Mouse (Mus musculus) stomach, postnatal 0 days (tissue): ENCODE data around the gene Six4. TPM values are rescaled to one million over a fixed set of nuclear protein-coding genes. Genes with fewer than 3 reads are reported as not detected.
"Not testable (repeated sequence)": the region's sequence is repeated elsewhere in the genome, so short reads cannot be mapped to it uniquely, and the experiment has no call there.

Experiments used
- ATAC-seq: fragments of 200-750 bp; cut with Nextera tagmentation; 2 replicates; pipeline ENCODE4 v1.8.0; 2017; ENCODE audit not compliant: low FRiP score, low TSS enrichment
- DNase-seq: peaks from one replicate; pipeline ENCODE4 v3.0.0-alpha.2; 2016; ENCODE audit warnings: low spot score
- H3K27ac ChIP-seq: fragments of 300-500 bp; sonication (generic); replicated peaks from 2 replicates; pipeline ENCODE4 v1.5.1; 2014; ENCODE audit warnings: mild to moderate bottlenecking, control low read depth
- H3K27me3 ChIP-seq: fragments of 300-500 bp; sonication (generic); 2 replicates; pipeline ENCODE4 v1.6.1; 2014; ENCODE audit warnings: low read length; ENCODE audit not compliant: control insufficient read depth, insufficient read depth
- H3K36me3 ChIP-seq: fragments of 300-500 bp; sonication (generic); 2 replicates; pipeline ENCODE4 v1.6.1; 2014; ENCODE audit warnings: low read length, mixed read lengths; ENCODE audit not compliant: control insufficient read depth, insufficient read depth
- H3K4me1 ChIP-seq: fragments of 300-500 bp; sonication (generic); replicated peaks from 2 replicates; pipeline ENCODE4 v1.6.1; 2014; ENCODE audit warnings: antibody characterized with exemption; ENCODE audit not compliant: control insufficient read depth, insufficient read depth
- H3K4me2 ChIP-seq: fragments of 300-500 bp; sonication (generic); replicated peaks from 2 replicates; pipeline ENCODE4 v1.6.1; 2014; ENCODE audit warnings: low read depth, mild to moderate bottlenecking, control low read depth, moderate library complexity
- H3K4me3 ChIP-seq: fragments of 300-500 bp; sonication (generic); 2 replicates; pipeline ENCODE4 v1.5.1; 2014; ENCODE audit warnings: low read depth, low read length, control low read depth
- H3K9ac ChIP-seq: fragments of 300-500 bp; sonication (generic); 2 replicates; pipeline ENCODE4 v1.6.1; 2014; ENCODE audit warnings: mild to moderate bottlenecking, low read length, control low read depth, mixed read lengths
- H3K9me3 ChIP-seq: fragments of 300-500 bp; sonication (generic); 2 replicates; pipeline ENCODE4 v1.6.1; 2016; ENCODE audit warnings: low read length; ENCODE audit not compliant: control insufficient read depth
- CTCF ChIP-seq: IDR thresholded peaks from 2 replicates; pipeline ENCODE4 v1.5.1; 2016; ENCODE audit warnings: antibody characterized with exemption, low read depth, mild to moderate bottlenecking, moderate library complexity
- EP300 ChIP-seq: optimal IDR thresholded peaks from 2 replicates; pipeline ENCODE3; 2016; ENCODE audit warnings: antibody characterized with exemption
- whole genome bisulfite sequencing: fragments of 180-500 bp; shearing (Covaris S2); extraction: QIAGEN DNeasy Blood & Tissue Kit; methylation state at CpG from one replicate; pipeline ENCODE4 v1.1.7; 2014; 5-methylcytosine and 5-hydroxymethylcytosine counted together
- polyA plus RNA-seq: library from polyadenylated mRNA; unstranded; fragments of >200 nt; fragmentation: Nextera tagmentation; extraction: Ambion mirVana; gene quantifications from 2 replicates; pipeline ENCODE4 v1.2.1, GENCODE M21; 2015

Six4 gene
- polyA plus RNA-seq, 1 experiment from 2014 or later = 0.13 TPM

DNA sequence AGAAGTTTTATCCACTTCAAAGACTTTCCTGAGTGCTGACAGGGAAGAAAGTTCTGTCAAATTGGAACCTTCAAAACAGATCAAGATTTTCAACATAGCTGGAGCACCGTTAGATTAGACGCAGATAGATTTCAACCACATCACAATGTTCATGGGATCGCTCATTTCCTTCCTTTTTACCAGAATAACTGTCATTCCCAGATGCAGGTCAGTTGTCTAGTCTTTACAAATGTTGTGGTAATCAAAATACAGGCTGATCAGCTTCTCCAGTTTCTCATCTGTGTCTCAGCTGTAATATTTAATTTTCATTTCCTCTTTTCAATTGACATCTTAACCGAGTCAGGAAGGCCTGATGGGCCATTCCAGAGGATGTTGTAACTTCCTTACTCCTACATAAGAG lies 29.5 kb downstream of the Six4 start:
- no peak overlapping the region for H3K9ac ChIP-seq
- ATAC-seq (no peak), DNase-seq (no peak)
- no peaks in the 10 kb centered on the region for H3K27me3 ChIP-seq
- H3K4me2 ChIP-seq = no peak overlapping the region
- no peaks in the 10 kb centered on the region for H3K9me3 ChIP-seq
- no peak overlapping the region for H3K4me3 ChIP-seq
- no peaks in the 10 kb centered on the region for H3K36me3 ChIP-seq
- WGBS = 70% methylated on average over 4 of the region's 4 CpGs
- H3K27ac ChIP-seq = no peak overlapping the region
- TF ChIP-seq EP300 = no peak
- no peak for TF ChIP-seq CTCF
- no peaks in the 10 kb centered on the region for H3K4me1 ChIP-seq

DNA sequence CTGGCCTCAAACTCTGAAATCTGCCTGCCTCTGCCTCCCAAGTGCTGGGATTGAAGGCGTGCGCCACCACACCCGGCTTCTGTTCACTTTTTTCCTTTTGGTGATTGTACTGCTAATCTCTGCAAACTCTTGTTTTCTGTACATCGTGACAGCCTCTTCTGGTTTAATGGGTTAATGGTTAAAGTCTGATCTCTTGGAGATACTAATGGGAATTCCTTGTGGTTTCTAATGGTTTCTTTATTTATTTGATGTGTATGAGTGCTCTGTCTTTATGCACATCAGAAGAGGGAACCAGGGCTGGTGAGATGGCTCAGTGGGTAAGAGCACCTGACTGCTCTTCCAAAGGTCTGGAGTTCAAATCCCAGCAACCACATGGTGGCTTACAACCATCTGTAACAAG lies 31.4 kb downstream of the Six4 start:
- H3K4me1 ChIP-seq, H3K9me3 ChIP-seq, H3K27me3 ChIP-seq, H3K4me3 ChIP-seq, H3K9ac ChIP-seq, H3K36me3 ChIP-seq, DNase-seq, H3K27ac ChIP-seq, ATAC-seq, H3K4me2 ChIP-seq: not testable (repeated sequence)
- 84% methylated on average over 4 of the region's 4 CpGs for WGBS

GRCm38 (mm10) chr12:73060805-73061410 lies 52.3 kb downstream of the Six4 start:
- H3K27ac ChIP-seq = no peak overlapping the region
- 29% methylated on average over 9 of the region's 9 CpGs for WGBS
- TF ChIP-seq EP300 (no peak), CTCF (no peak)
- no peak overlapping the region for H3K4me2 ChIP-seq
- no peak overlapping the region for H3K9ac ChIP-seq
- no peaks in the 10 kb centered on the region for H3K36me3 ChIP-seq
- H3K4me3 ChIP-seq = no peak overlapping the region
- H3K4me1 ChIP-seq = no peaks in the 10 kb centered on the region
- DNase-seq (peak; percentile 26), ATAC-seq (no peak; the same call in 1 of the 2 replicates)
- no peaks in the 10 kb centered on the region; the same call in 1 of the 2 replicates for H3K27me3 ChIP-seq
- no peaks in the 10 kb centered on the region for H3K9me3 ChIP-seq

DNA sequence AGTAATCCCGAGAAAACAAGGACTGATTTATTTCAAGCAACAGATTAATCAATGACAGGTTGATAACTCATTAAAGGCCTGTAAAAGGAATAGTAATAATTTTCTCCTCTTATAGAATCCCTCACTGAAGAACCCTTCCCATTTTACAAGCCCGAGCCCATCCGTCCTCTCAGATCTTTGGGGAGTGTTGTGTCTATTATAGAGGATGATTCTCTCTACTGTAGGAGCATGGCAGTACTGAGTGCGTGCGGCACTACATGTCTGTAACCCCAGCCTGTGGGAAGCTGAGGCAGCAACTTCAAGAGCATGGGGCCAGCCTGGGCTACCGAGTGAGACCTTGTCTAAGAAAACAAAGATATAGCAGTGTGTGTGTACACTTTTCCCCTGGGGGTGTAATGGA lies 55.8 kb downstream of the Six4 start:
- ATAC-seq (no peak), DNase-seq (no peak)
- H3K4me2 ChIP-seq = no peak overlapping the region
- no peak overlapping the region for H3K9ac ChIP-seq
- H3K27me3 ChIP-seq = peaks cover 12% of the 10 kb centered on the region; the same call in 1 of the 2 replicates
- no peaks in the 10 kb centered on the region for H3K36me3 ChIP-seq
- H3K4me3 ChIP-seq = no peak overlapping the region
- no peaks in the 10 kb centered on the region for H3K9me3 ChIP-seq
- H3K27ac ChIP-seq = no peak overlapping the region
- H3K4me1 ChIP-seq = peaks cover 2% of the 10 kb centered on the region; the same call in 1 of the 2 replicates
- no peak for TF ChIP-seq CTCF
- TF ChIP-seq EP300 = no peak
- WGBS = 81% methylated on average over 6 of the region's 6 CpGs

DNA sequence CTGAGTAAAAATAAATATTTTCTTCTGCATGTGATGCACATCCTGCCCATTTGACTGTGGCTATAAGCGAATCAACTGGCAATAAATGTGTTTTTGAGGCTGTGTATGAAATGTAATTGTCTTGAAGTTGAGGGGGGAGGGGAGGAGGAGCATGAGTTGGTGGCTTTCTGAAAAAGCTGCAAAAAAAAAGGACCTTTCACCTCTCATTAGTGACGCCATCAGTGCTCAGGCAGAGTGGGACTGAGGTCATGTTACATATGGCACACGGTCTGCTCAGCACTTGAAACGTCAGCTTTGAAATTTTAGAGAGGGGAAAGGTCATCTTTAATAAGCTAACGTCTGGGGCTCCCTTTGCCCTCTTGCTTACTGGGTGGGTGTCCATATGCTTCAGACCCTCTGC lies 57.8 kb downstream of the Six4 start:
- no peak for DNase-seq
- H3K36me3 ChIP-seq = no peaks in the 10 kb centered on the region
- peaks cover 19% of the 10 kb centered on the region; the same call in 1 of the 2 replicates for H3K27me3 ChIP-seq
- peaks cover 2% of the 10 kb centered on the region; the same call in 1 of the 2 replicates for H3K4me1 ChIP-seq
- H3K27ac ChIP-seq = no peak overlapping the region
- WGBS = 22% methylated on average over 5 of the region's 5 CpGs
- no peak for TF ChIP-seq CTCF
- TF ChIP-seq EP300 = no peak
- no peak for ATAC-seq
- no peaks in the 10 kb centered on the region for H3K9me3 ChIP-seq
- H3K4me3 ChIP-seq = no peak overlapping the region
- no peak overlapping the region for H3K9ac ChIP-seq
- H3K4me2 ChIP-seq = no peak overlapping the region

GRCm38 (mm10) chr12:73054576-73055185 lies 58.6 kb downstream of the Six4 start:
- H3K9ac ChIP-seq = no peak overlapping the region
- H3K4me3 ChIP-seq = peak overlapping the region; percentile 53; the same call in 1 of the 2 replicates
- H3K27ac ChIP-seq = no peak overlapping the region
- peaks cover 19% of the 10 kb centered on the region; the same call in 1 of the 2 replicates for H3K27me3 ChIP-seq
- no peak for DNase-seq
- ATAC-seq = no peak
- 24% methylated on average over 15 of the region's 15 CpGs for WGBS
- no peak overlapping the region for H3K4me2 ChIP-seq
- TF ChIP-seq EP300 (no peak), CTCF (no peak)
- no peaks in the 10 kb centered on the region for H3K9me3 ChIP-seq
- peaks cover 2% of the 10 kb centered on the region; the same call in 1 of the 2 replicates for H3K4me1 ChIP-seq
- H3K36me3 ChIP-seq = no peaks in the 10 kb centered on the region
